Mouse (Mus musculus) heart, embryonic 10.5 days (tissue): ENCODE data around the gene Etnk1. TPM values are rescaled to one million over a fixed set of nuclear protein-coding genes. Genes with fewer than 3 reads are reported as not detected.
A peak's percentile ranks its signal among the peaks of the same experiment; 100 is the strongest.

ENCODE experiments used
- DNase-seq: peaks from one replicate; pipeline ENCODE4 v3.0.0-alpha.2; 2017; ENCODE audit warnings: low spot score
- H3K27ac ChIP-seq: fragments of 300-500 bp; sonication (generic); 2 replicates; pipeline ENCODE4 v1.5.1; 2016; ENCODE audit warnings: mild to moderate bottlenecking
- H3K27me3 ChIP-seq: fragments of 300-500 bp; sonication (generic); 2 replicates; pipeline ENCODE4 v1.6.1; 2016; ENCODE audit warnings: mild to moderate bottlenecking; ENCODE audit not compliant: poor library complexity, insufficient read depth, severe bottlenecking
- H3K36me3 ChIP-seq: fragments of 300-500 bp; sonication (generic); 2 replicates; pipeline ENCODE4 v1.6.1; 2016; ENCODE audit warnings: mild to moderate bottlenecking, moderate library complexity
- H3K4me1 ChIP-seq: fragments of 300-500 bp; sonication (generic); 2 replicates; pipeline ENCODE4 v1.6.1; 2016; ENCODE audit warnings: mild to moderate bottlenecking
- H3K4me3 ChIP-seq: fragments of 300-500 bp; sonication (generic); 2 replicates; pipeline ENCODE4 v1.5.1; 2016; ENCODE audit warnings: mild to moderate bottlenecking, moderate library complexity
- H3K9me3 ChIP-seq: fragments of 300-500 bp; sonication (generic); 2 replicates; pipeline ENCODE4 v1.6.1; 2016; ENCODE audit warnings: mild to moderate bottlenecking, moderate library complexity
- WGBS: fragments of 180-500 bp; shearing (Covaris S2); methylation state at CpG from one replicate; pipeline ENCODE4 v1.1.7; 2016; 5-methylcytosine and 5-hydroxymethylcytosine counted together
- polyA plus RNA-seq: library from polyadenylated mRNA; unstranded; fragments of >200 nt; fragmentation: Nextera tagmentation; extraction: Ambion mirVana; gene quantifications from 2 replicates; pipeline ENCODE4 v1.2.1, GENCODE M21; 2016

The Etnk1 gene
- polyA plus RNA-seq, 1 experiment from 2014 or later: 16.2 TPM

DNA sequence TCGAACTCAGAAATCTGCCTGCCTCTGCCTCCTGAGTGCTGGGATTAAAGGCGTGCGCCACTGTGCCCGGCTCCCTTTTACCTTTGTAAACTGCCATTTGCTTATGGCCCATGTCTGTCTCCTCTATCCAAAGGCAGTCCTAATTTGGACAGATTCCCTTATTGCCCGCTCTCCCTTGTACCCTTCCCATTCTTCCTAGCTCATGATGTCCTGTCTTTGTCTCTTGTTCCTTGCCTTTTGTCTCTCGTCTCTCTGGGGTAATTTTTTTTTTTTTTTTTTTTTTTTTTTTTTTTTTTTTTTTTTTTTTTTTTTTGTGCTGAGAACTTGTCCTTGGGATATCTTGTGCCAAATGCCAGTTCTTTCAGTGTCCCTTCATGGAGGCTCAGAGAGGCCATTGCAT lies 46.4 kb downstream of the Etnk1 start:
- 91% methylated on average over 6 of the region's 6 CpGs for WGBS
- peaks cover 14% of the 10 kb centered on the region for H3K36me3 ChIP-seq
- no peaks in the 10 kb centered on the region for H3K27me3 ChIP-seq
- H3K27ac ChIP-seq: no peak overlapping the region
- DNase-seq: no peak
- H3K4me3 ChIP-seq: no peak overlapping the region
- peaks cover 12% of the 10 kb centered on the region for H3K9me3 ChIP-seq
- H3K4me1 ChIP-seq: no peaks in the 10 kb centered on the region

DNA sequence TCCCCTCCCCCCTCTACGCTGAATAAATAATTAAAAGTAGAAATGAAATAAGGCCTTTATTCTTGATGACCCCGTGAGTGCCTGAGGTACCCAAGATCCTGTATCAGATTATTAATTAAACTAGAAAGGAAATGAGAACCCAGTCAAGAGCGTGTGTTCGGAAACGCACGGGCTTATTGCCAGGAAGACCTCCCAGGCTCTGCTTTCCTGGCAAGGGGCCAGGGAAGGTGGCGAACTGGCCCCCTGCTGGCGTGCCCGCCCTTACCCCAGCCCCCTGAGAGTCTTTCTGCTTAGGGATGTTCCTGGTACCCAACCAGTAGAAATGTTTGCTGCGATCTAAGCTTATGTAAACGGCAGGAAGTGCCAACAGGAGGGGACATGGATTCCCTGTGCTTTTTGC lies 49.2 kb downstream of the Etnk1 start:
- DNase-seq: no peak

DNA sequence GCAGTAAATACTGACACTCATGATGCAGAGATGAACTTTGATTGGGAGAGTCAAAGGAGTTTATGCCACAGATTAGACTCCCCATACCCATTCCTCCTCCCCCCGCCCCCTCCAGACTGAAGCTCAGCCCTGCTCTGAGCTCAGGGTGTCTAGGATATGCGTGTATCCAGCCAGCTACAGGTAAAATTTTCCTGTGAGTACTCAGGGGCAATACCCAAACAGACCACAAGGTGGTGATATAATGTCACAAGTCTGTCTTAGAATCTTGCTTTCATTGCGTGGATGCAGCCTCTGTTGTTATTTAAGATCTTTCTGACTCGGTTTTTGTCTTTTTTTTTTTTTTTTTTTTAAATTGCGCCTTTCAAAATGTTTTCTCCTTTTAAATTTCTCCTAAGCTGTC lies 52.3 kb downstream of the Etnk1 start:
- H3K9me3 ChIP-seq: peaks cover 8% of the 10 kb centered on the region
- 6% methylated on average over 5 of the region's 5 CpGs for WGBS
- no peaks in the 10 kb centered on the region for H3K36me3 ChIP-seq
- no peak overlapping the region for H3K27ac ChIP-seq
- no peak overlapping the region for H3K4me3 ChIP-seq
- no peaks in the 10 kb centered on the region for H3K27me3 ChIP-seq
- H3K4me1 ChIP-seq: peaks cover 17% of the 10 kb centered on the region
- DNase-seq: no peak

More for the DNA sequence above, 49.2 kb downstream of the Etnk1 start:
- Histone ChIP-seq H3K9me3 (peaks cover 12% of the 10 kb centered on the region), H3K36me3 (0 out of 2 replicates have a peak, but pooled peaks cover 3% of the 10 kb centered on the region), H3K4me1 (no peaks in the 10 kb centered on the region), H3K4me3 (no peak overlapping the region), H3K27me3 (no peaks in the 10 kb centered on the region), H3K27ac (no peak overlapping the region)
- 82% methylated on average over 11 of the region's 11 CpGs for WGBS

DNA sequence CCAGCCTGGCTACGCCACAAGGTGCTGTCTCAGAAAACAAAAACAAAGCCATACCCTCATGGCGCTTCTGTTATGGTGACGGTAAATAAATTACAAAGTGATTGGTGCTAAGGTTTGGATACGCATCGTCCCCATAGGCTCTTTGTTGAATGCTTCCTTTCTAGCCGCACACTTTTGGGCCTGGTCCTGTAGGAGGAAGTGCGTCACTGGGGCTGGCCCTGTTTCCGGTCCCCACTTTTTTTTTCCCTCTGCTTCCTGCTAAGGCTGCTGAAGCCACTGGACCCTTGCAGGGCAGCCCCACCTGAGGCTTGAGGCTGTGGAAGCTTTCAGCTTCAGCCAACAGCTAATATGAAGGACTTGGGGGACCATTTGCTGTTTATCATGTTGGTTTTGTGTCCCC lies 54.2 kb downstream of the Etnk1 start:
- Histone ChIP-seq H3K4me1 (peaks cover 17% of the 10 kb centered on the region), H3K27me3 (no peaks in the 10 kb centered on the region), H3K36me3 (no peaks in the 10 kb centered on the region), H3K4me3 (no peak overlapping the region), H3K27ac (peak overlapping the region; percentile 10; the same call in 1 of the 2 replicates), H3K9me3 (no peaks in the 10 kb centered on the region)
- DNase-seq: no peak
- WGBS: 86% methylated on average over 8 of the region's 8 CpGs

DNA sequence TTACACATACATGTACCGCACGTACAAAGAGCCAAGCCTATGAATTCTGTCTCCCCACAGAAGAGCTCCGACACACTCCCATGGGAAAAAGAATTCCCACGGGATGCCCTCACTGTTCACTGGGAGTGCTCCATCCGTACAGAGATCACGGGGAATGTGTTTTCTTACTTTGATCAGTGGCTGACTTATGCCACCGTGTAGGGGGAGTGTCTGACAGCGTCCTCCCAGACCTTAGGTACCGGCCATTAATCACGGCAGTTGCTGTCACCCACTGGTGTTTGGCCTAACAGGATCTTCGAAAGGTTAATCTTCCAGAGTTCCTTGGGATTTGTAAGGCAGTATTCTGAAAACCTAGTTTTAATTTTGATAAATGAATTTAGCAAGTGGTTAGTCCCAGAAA lies 57.0 kb downstream of the Etnk1 start:
- no peak for DNase-seq
- H3K4me3 ChIP-seq: no peak overlapping the region
- H3K36me3 ChIP-seq: no peaks in the 10 kb centered on the region
- 62% methylated on average over 11 of the region's 11 CpGs for WGBS
- no peaks in the 10 kb centered on the region for H3K9me3 ChIP-seq
- no peak overlapping the region for H3K27ac ChIP-seq
- no peaks in the 10 kb centered on the region for H3K27me3 ChIP-seq
- H3K4me1 ChIP-seq: peaks cover 17% of the 10 kb centered on the region

DNA sequence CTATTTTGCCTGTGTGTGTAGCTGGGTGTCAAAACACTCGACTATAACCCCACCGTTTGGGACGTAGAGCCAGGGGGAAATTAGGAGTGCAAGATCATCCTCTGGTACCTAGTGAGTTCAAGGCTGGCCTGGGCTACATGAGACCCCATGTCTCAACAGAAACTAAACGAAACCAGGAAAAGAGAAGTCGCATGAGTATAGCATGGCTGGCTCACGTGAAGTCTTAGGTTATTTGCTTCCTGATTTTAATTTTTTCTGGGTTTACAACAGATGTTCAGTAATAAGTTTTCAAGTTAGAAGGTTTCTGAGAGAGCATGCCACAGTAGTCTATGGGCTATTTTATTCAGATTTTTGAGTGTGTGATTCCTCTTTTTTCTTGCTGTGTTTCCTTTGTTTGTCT lies 57.9 kb downstream of the Etnk1 start:
- 71% methylated on average over 6 of the region's 6 CpGs for WGBS
- Histone ChIP-seq H3K4me3 (no peak overlapping the region), H3K27me3 (no peaks in the 10 kb centered on the region), H3K4me1 (peaks cover 20% of the 10 kb centered on the region), H3K9me3 (no peaks in the 10 kb centered on the region), H3K36me3 (no peaks in the 10 kb centered on the region), H3K27ac (no peak overlapping the region)
- no peak for DNase-seq

DNA sequence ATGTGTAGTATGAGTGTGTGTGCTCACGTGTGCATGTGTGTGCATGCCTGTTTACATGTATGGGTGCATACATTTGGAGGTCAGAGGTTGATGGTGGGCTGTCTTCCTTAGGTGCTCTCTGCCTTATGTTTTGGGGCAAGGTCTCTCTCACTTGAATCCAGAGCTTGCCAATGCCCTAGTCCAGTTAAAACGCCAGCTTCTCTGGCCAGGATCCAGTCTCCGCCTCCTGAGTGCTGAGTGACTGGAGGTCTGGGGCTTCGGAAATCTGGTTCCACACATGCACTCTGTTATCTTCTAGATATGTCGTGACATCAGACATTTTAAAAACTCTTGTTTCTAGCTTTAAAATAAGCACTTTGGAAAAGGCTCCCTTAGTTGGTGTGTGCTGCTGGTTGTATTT lies 61.7 kb downstream of the Etnk1 start:
- Histone ChIP-seq H3K4me3 (no peak overlapping the region), H3K36me3 (no peaks in the 10 kb centered on the region), H3K27me3 (no peaks in the 10 kb centered on the region), H3K4me1 (peaks cover 7% of the 10 kb centered on the region; the same call in 1 of the 2 replicates), H3K27ac (no peak overlapping the region), H3K9me3 (no peaks in the 10 kb centered on the region)
- WGBS: 48% methylated on average over 5 of the region's 5 CpGs
- no peak for DNase-seq

DNA sequence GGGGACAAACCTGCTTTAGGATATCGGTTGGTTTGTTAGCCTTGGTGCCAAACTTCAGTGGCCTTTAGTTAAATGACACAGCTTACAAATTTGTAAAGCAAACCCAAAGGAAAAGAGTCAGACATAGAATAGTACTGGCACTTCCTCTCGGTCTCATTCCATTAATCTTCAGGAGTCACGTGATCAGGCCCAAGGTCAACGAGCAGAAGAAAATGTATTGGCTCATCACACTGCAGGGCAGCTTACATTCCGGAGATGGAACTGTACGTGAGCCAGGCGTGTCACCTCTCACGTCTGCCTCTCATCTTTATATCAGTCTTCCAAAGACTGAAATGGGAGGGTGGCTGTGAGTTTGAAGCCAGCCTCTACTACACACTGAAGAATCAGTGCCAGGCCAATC lies 62.9 kb downstream of the Etnk1 start:
- H3K4me3 ChIP-seq: no peak overlapping the region
- no peak for DNase-seq
- no peaks in the 10 kb centered on the region for H3K36me3 ChIP-seq
- no peaks in the 10 kb centered on the region for H3K27me3 ChIP-seq
- 68% methylated on average over 8 of the region's 8 CpGs for WGBS
- peaks cover 2% of the 10 kb centered on the region; the same call in 1 of the 2 replicates for H3K4me1 ChIP-seq
- no peaks in the 10 kb centered on the region for H3K9me3 ChIP-seq
- peak overlapping the region; percentile 36; the same call in 1 of the 2 replicates for H3K27ac ChIP-seq

DNA sequence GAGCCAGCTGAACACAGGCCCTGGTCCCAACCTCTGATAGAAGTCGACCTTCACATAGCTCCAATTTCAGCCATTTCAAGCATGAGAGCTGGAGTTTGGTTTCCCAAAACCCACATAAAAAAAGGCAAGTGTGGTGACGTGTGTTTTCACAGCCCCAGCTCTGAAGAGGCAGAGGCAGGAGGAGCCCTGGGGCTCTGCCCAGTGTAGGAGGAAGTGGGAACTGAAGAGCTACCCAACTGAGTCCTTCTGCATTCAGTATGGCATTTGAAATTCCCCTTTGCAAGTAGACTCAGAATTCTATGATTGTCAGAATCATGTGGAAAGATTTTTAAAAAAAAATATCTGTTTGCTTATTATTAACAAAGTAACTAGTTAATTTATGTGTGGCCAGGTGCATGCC lies 63.9 kb downstream of the Etnk1 start:
- WGBS: 79% methylated on average over 2 of the region's 2 CpGs
- DNase-seq: no peak

DNA sequence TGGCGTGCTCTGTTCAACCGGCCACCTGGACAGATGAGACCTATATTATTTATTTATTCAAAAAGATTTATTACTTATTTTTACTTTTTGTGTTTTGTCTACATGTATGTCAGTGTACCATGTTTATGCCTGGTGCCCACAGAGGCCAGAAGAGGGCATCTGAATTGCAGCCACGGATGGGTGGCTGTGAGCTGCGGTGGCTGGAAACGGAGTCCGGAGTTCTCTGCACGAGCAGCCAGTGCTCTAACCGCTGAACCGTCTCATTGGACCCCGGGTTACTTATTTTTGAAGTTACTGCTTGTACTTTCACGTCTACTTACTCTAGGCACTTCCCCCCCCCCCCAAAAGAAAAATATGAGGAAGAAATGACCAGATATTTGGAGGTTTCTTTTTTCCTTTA lies 65.7 kb downstream of the Etnk1 start:
- H3K27ac ChIP-seq: no peak overlapping the region
- H3K9me3 ChIP-seq: no peaks in the 10 kb centered on the region
- no peak overlapping the region for H3K4me3 ChIP-seq
- WGBS: 88% methylated on average over 11 of the region's 11 CpGs
- H3K4me1 ChIP-seq: peaks cover 6% of the 10 kb centered on the region; the same call in 1 of the 2 replicates
- H3K36me3 ChIP-seq: no peaks in the 10 kb centered on the region
- DNase-seq: no peak
- no peaks in the 10 kb centered on the region for H3K27me3 ChIP-seq

More for the DNA sequence above, 63.9 kb downstream of the Etnk1 start:
- Histone ChIP-seq H3K36me3 (no peaks in the 10 kb centered on the region), H3K27me3 (no peaks in the 10 kb centered on the region), H3K4me1 (peaks cover 2% of the 10 kb centered on the region; the same call in 1 of the 2 replicates), H3K27ac (no peak overlapping the region), H3K4me3 (no peak overlapping the region), H3K9me3 (no peaks in the 10 kb centered on the region)

DNA sequence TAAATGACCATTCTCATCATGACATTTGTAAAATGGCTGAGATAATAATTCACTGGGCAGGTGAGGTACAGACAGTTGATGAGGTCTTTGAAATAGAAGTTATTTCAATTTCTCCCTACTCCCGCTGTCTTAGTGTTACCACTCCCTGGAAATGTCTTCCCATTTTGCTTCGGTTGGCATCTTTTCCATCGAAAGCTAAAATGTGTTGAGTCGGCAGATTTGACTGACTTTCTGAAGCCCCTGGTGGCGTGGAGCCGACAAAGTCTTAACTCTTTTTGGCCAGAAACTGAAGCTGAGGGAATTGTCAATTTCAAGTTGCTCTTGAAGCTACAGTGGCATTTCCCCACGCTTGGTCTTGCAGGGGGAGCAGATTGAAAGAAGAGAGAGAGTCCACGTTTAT lies 67.8 kb downstream of the Etnk1 start:
- Histone ChIP-seq H3K9me3 (no peaks in the 10 kb centered on the region), H3K27ac (no peak overlapping the region), H3K36me3 (no peaks in the 10 kb centered on the region), H3K4me1 (peaks cover 4% of the 10 kb centered on the region; the same call in 1 of the 2 replicates), H3K4me3 (no peak overlapping the region), H3K27me3 (no peaks in the 10 kb centered on the region)
- WGBS: 82% methylated on average over 8 of the region's 8 CpGs
- DNase-seq: no peak

DNA sequence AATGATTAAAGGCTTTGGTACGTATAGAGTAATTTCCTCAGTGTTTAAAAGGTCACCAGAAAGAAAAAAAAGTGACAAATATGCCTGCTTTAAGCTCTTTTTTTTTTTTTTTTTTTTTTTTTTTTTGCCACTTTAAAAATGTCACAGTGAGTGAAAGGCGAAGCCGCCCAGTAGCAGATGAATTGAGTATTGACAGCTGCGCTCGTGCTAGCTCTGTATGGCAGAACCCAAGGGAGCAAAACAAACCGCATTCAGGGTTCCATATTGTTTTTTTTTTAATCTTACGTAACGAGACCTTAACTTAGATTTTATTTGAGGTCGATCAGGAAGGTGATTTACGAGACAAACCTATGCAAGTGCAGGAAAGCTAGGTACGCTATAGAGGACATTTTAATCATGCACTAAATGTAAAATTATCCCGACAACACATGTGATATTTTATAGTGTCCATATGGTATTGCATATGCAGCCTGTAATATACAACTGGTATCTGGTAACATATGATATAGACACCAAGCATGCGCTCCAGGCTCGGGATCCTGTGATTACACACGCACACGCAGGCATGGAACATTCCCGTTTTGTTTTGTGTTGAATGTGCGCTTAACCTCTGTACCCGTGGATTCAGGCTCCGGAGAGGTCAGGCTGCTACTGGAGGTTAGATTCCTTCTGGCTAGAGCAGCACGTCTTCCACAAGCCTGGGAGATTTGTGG lies 72.5 kb downstream of the Etnk1 start:
- 89% methylated on average over 21 of the region's 21 CpGs for WGBS
- Histone ChIP-seq H3K27me3 (no peaks in the 10 kb centered on the region), H3K9me3 (no peaks in the 10 kb centered on the region), H3K36me3 (no peaks in the 10 kb centered on the region), H3K27ac (no peak overlapping the region), H3K4me1 (peaks cover 4% of the 10 kb centered on the region; the same call in 1 of the 2 replicates), H3K4me3 (no peak overlapping the region)
- DNase-seq: no peak

DNA sequence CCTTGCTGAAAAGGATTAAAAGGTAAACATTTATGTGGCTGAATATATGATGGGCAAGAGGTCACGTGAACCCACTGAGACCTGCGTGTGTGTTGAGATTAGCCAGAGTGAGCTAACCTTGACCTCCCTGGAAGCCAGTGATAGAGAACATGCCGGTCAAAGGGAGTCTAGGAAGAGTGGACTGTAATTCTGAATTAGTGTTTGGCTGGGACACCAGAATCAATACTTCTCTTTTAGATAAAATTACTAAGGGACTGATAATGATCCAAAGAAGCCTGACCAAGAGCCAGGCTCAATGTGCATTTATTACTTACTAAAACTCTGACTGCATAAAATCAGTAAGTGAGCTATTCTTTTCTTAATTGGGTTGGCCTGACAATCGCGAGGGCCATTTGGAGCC lies 76.2 kb downstream of the Etnk1 start:
- Histone ChIP-seq H3K36me3 (no peaks in the 10 kb centered on the region), H3K9me3 (no peaks in the 10 kb centered on the region), H3K4me3 (no peak overlapping the region), H3K27me3 (no peaks in the 10 kb centered on the region), H3K4me1 (no peaks in the 10 kb centered on the region), H3K27ac (no peak overlapping the region)
- no peak for DNase-seq
- 81% methylated on average over 5 of the region's 5 CpGs for WGBS

DNA sequence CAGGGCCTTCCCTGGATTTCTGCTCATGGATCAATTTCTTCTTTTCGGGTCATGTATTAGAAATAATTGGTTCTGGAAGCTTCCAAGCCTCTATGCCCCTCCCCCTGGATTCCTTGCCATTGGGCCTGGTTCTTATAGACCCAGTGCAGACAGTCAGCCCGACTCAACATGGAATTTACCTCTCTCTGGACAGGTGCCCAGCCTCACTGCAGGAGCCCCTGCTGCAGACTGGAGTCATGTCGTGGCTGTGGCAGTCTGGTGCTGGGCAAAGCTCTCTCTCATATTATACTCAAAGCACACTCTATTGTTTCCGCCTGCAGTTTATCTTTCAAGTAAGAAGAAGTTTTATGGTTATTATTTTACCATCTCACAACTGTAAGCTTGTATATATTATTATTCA lies 90.9 kb downstream of the Etnk1 start:
- DNase-seq: no peak
- Histone ChIP-seq H3K9me3 (no peaks in the 10 kb centered on the region), H3K36me3 (no peaks in the 10 kb centered on the region), H3K4me1 (no peaks in the 10 kb centered on the region), H3K27me3 (no peaks in the 10 kb centered on the region), H3K4me3 (no peak overlapping the region), H3K27ac (no peak overlapping the region)
- 73% methylated on average over 4 of the region's 4 CpGs for WGBS
